Mouse (Mus musculus) liver, embryonic 15.5 days (tissue): ENCODE measurements around the gene Myl12a. TPM values are rescaled to one million over a fixed set of nuclear protein-coding genes. Genes with fewer than 3 reads are reported as not detected.
"Not testable (repeated sequence)": the region's sequence is repeated elsewhere in the genome, so short reads cannot be mapped to it uniquely, and the experiment has no call there.

Source experiments
- ATAC-seq: fragments of 200-750 bp; cut with Nextera tagmentation; 2 replicates; pipeline ENCODE4 v1.8.0; 2017; ENCODE audit warnings: moderate number of reproducible peaks, mild to moderate bottlenecking, moderate library complexity; ENCODE audit not compliant: insufficient read depth
- H3K27ac ChIP-seq: fragments of 300-500 bp; sonication (generic); replicated peaks from 2 replicates; pipeline ENCODE4 v1.5.1; 2015; ENCODE audit warnings: mild to moderate bottlenecking, inconsistent platforms
- H3K27me3 ChIP-seq: fragments of 300-500 bp; sonication (generic); 2 replicates; pipeline ENCODE4 v1.6.1; 2015; ENCODE audit warnings: mild to moderate bottlenecking, inconsistent platforms
- H3K36me3 ChIP-seq: fragments of 300-500 bp; sonication (generic); replicated peaks from 2 replicates; pipeline ENCODE4 v1.6.1; 2015; ENCODE audit warnings: moderate library complexity, mild to moderate bottlenecking, inconsistent platforms
- H3K4me1 ChIP-seq: fragments of 300-500 bp; sonication (generic); replicated peaks from 2 replicates; pipeline ENCODE4 v1.6.1; 2015; ENCODE audit warnings: inconsistent platforms
- H3K4me2 ChIP-seq: fragments of 300-500 bp; sonication (generic); 2 replicates; pipeline ENCODE4 v1.6.1; 2015; ENCODE audit warnings: moderate library complexity, mild to moderate bottlenecking, inconsistent platforms
- H3K4me3 ChIP-seq: fragments of 300-500 bp; sonication (generic); replicated peaks from 2 replicates; pipeline ENCODE4 v1.5.1; 2015; ENCODE audit warnings: mild to moderate bottlenecking, inconsistent platforms
- H3K9ac ChIP-seq: fragments of 300-500 bp; sonication (generic); 2 replicates; pipeline ENCODE4 v1.6.1; 2015; ENCODE audit warnings: moderate library complexity, mild to moderate bottlenecking, inconsistent platforms
- H3K9me3 ChIP-seq: fragments of 300-500 bp; sonication (generic); replicated peaks from 2 replicates; pipeline ENCODE4 v1.6.1; 2016; ENCODE audit warnings: inconsistent platforms
- WGBS: fragments of 180-500 bp; shearing (Covaris S2); methylation state at CpG from one replicate; pipeline ENCODE4 v1.1.7; 2015; ENCODE audit warnings: mixed read lengths; ENCODE audit not compliant: insufficient replicate concordance; 5-methylcytosine and 5-hydroxymethylcytosine counted together
- polyA plus RNA-seq: library from polyadenylated mRNA; unstranded; fragments of >200 nt; fragmentation: Nextera tagmentation; extraction: Ambion mirVana; gene quantifications from 2 replicates; pipeline ENCODE4 v1.2.1, GENCODE M21; 2015

The Myl12a gene
- polyA plus RNA-seq, 1 experiment from 2014 or later, result 186 TPM

GRCm38 (mm10) chr17:70989430-70989829 lies 13.2 kb downstream of the Myl12a start:
- peaks cover 60% of the 10 kb centered on the region for H3K4me1 ChIP-seq
- H3K27ac ChIP-seq, result peak overlapping the region; percentile 86; the same call in 1 of the 2 replicates
- peaks cover 28% of the 10 kb centered on the region for H3K36me3 ChIP-seq
- WGBS, result 34% methylated on average over 8 of the region's 8 CpGs
- peak overlapping the region; percentile 97 for H3K4me2 ChIP-seq
- H3K9me3 ChIP-seq, result no peaks in the 10 kb centered on the region
- H3K4me3 ChIP-seq, result peak overlapping the region; percentile 94
- ATAC-seq, result no peak
- no peaks in the 10 kb centered on the region for H3K27me3 ChIP-seq
- H3K9ac ChIP-seq, result peak overlapping the region; percentile 89; the same call in 1 of the 2 replicates

GRCm38 (mm10) chr17:70988337-70988767 lies 14.3 kb downstream of the Myl12a start:
- no peak overlapping the region for H3K4me2 ChIP-seq

GRCm38 (mm10) chr17:70986831-70987660 lies 15.6 kb downstream of the Myl12a start:
- H3K9me3 ChIP-seq, result no peaks in the 10 kb centered on the region
- no peak for ATAC-seq
- H3K36me3 ChIP-seq, result peaks cover 12% of the 10 kb centered on the region; the same call in 1 of the 2 replicates
- no peak overlapping the region; the same call in 1 of the 2 replicates for H3K4me2 ChIP-seq
- no peak overlapping the region for H3K4me3 ChIP-seq
- no peaks in the 10 kb centered on the region for H3K27me3 ChIP-seq
- no peak overlapping the region for H3K27ac ChIP-seq
- 67% methylated on average over 15 of the region's 15 CpGs for WGBS
- H3K4me1 ChIP-seq, result peaks cover 50% of the 10 kb centered on the region
- no peak overlapping the region for H3K9ac ChIP-seq

More at GRCm38 (mm10) chr17:70988337-70988767, 14.3 kb downstream of the Myl12a start:
- Histone ChIP-seq H3K27me3 (no peaks in the 10 kb centered on the region), H3K4me3 (no peak overlapping the region), H3K9me3 (no peaks in the 10 kb centered on the region), H3K9ac (no peak overlapping the region; the same call in 1 of the 2 replicates), H3K36me3 (peaks cover 18% of the 10 kb centered on the region), H3K27ac (no peak overlapping the region), H3K4me1 (peaks cover 58% of the 10 kb centered on the region)
- no peak for ATAC-seq
- WGBS, result 79% methylated on average over 12 of the region's 12 CpGs

- H3K4me3 ChIP-seq, result no peak overlapping the region
- peaks cover 43% of the 10 kb centered on the region for H3K4me1 ChIP-seq
- no peak overlapping the region for H3K9ac ChIP-seq
- no peaks in the 10 kb centered on the region for H3K9me3 ChIP-seq
- WGBS, result 58% methylated on average over 6 of the region's 6 CpGs
- H3K4me2 ChIP-seq, result no peak overlapping the region
- no peak for ATAC-seq
- H3K27me3 ChIP-seq, result no peaks in the 10 kb centered on the region
- H3K36me3 ChIP-seq, result peaks cover 14% of the 10 kb centered on the region
- H3K27ac ChIP-seq, result peak overlapping the region; percentile 54; the same call in 1 of the 2 replicates
These were observed 16.3 kb downstream of the Myl12a start for GRCm38 (mm10) chr17:70986355-70986740.

- 68% methylated on average over 15 of the region's 15 CpGs for WGBS
- Histone ChIP-seq H3K4me3 (no peak overlapping the region), H3K27ac (peak overlapping the region; percentile 54), H3K4me1 (peaks cover 38% of the 10 kb centered on the region), H3K36me3 (peaks cover 18% of the 10 kb centered on the region), H3K4me2 (no peak overlapping the region), H3K9me3 (no peaks in the 10 kb centered on the region), H3K27me3 (no peaks in the 10 kb centered on the region), H3K9ac (no peak overlapping the region)
- peak; percentile 13; the same call in 1 of the 2 replicates for ATAC-seq
These were observed 16.9 kb downstream of the Myl12a start for GRCm38 (mm10) chr17:70985501-70986354.

- H3K27ac ChIP-seq, result no peak overlapping the region
- peaks cover 40% of the 10 kb centered on the region for H3K36me3 ChIP-seq
- no peaks in the 10 kb centered on the region for H3K9me3 ChIP-seq
- no peaks in the 10 kb centered on the region for H3K27me3 ChIP-seq
- no peaks in the 10 kb centered on the region; the same call in 1 of the 2 replicates for H3K4me1 ChIP-seq
- WGBS, result 71% methylated on average over 20 of the region's 20 CpGs
- no peak for ATAC-seq
- H3K9ac ChIP-seq, result no peak overlapping the region
- H3K4me3 ChIP-seq, result no peak overlapping the region
- no peak overlapping the region for H3K4me2 ChIP-seq
These were observed 23.1 kb downstream of the Myl12a start for GRCm38 (mm10) chr17:70979345-70980223.

- no peak overlapping the region for H3K9ac ChIP-seq
- H3K4me2 ChIP-seq, result no peak overlapping the region
- no peaks in the 10 kb centered on the region; the same call in 1 of the 2 replicates for H3K4me1 ChIP-seq
- no peak overlapping the region for H3K4me3 ChIP-seq
- no peaks in the 10 kb centered on the region for H3K9me3 ChIP-seq
- peaks cover 48% of the 10 kb centered on the region for H3K36me3 ChIP-seq
- no peak overlapping the region for H3K27ac ChIP-seq
- WGBS, result 64% methylated on average over 6 of the region's 6 CpGs
- no peaks in the 10 kb centered on the region for H3K27me3 ChIP-seq
- no peak for ATAC-seq
These were observed 24.9 kb downstream of the Myl12a start for GRCm38 (mm10) chr17:70977799-70978198.

GRCm38 (mm10) chr17:70974065-70974464 lies 28.6 kb downstream of the Myl12a start:
- not testable (repeated sequence) for H3K4me1 ChIP-seq, H3K9ac ChIP-seq, H3K9me3 ChIP-seq, H3K4me2 ChIP-seq, H3K4me3 ChIP-seq, H3K27me3 ChIP-seq, ATAC-seq, H3K27ac ChIP-seq
- H3K36me3 ChIP-seq, result peaks cover 30% of the 10 kb centered on the region
- WGBS, result 34% methylated on average over 14 of the region's 14 CpGs

GRCm38 (mm10) chr17:70973398-70973797 lies 29.3 kb downstream of the Myl12a start:
- Histone ChIP-seq H3K9ac (no peak overlapping the region), H3K27ac (no peak overlapping the region), H3K4me3 (no peak overlapping the region), H3K27me3 (no peaks in the 10 kb centered on the region), H3K4me2 (no peak overlapping the region), H3K4me1 (no peaks in the 10 kb centered on the region), H3K9me3 (no peaks in the 10 kb centered on the region), H3K36me3 (peaks cover 25% of the 10 kb centered on the region)
- no peak for ATAC-seq
- WGBS, result 64% methylated on average over 9 of the region's 9 CpGs

GRCm38 (mm10) chr17:70971206-70971605 lies 31.5 kb downstream of the Myl12a start:
- no peak for ATAC-seq
- no peaks in the 10 kb centered on the region for H3K27me3 ChIP-seq
- H3K36me3 ChIP-seq, result peaks cover 20% of the 10 kb centered on the region
- no peak overlapping the region for H3K4me3 ChIP-seq
- H3K4me1 ChIP-seq, result no peaks in the 10 kb centered on the region
- no peak overlapping the region for H3K9ac ChIP-seq
- H3K27ac ChIP-seq, result no peak overlapping the region
- H3K4me2 ChIP-seq, result no peak overlapping the region
- no peaks in the 10 kb centered on the region for H3K9me3 ChIP-seq
- WGBS, result 68% methylated on average over 11 of the region's 11 CpGs
